Mouse (Mus musculus) erythroblast, embryonic 14.5 days (primary cell): ENCODE data around the gene Galnt2. TPM values are rescaled to one million over a fixed set of nuclear protein-coding genes. Genes with fewer than 3 reads are reported as not detected.

Source experiments
- H3K27me3 ChIP-seq: 2 replicates; pipeline ENCODE4 v1.6.1; 2012; ENCODE audit warnings: inconsistent platforms; ENCODE audit not compliant: control insufficient read depth
- H3K36me3 ChIP-seq: 2 replicates; pipeline ENCODE4 v1.6.1; 2012; ENCODE audit warnings: mild to moderate bottlenecking, inconsistent platforms; ENCODE audit not compliant: control insufficient read depth
- H3K4me1 ChIP-seq: 2 replicates; pipeline ENCODE4 v1.6.1; 2012; ENCODE audit warnings: inconsistent platforms; ENCODE audit not compliant: control insufficient read depth
- H3K4me3 ChIP-seq: replicated peaks from 2 replicates; pipeline ENCODE3; 2012; ENCODE audit warnings: moderate library complexity, mild to moderate bottlenecking, inconsistent platforms
- H3K9me3 ChIP-seq: 2 replicates; pipeline ENCODE4 v1.6.1; 2012; ENCODE audit warnings: low read length, inconsistent platforms, mixed read lengths; ENCODE audit not compliant: control insufficient read depth
- GATA1 ChIP-seq: IDR thresholded peaks from 2 replicates; pipeline ENCODE4 v1.6.1; 2012; ENCODE audit warnings: low read length, inconsistent platforms, mixed read lengths
- TAL1 ChIP-seq: IDR thresholded peaks from 3 replicates; pipeline ENCODE4 v1.6.1; 2012; ENCODE audit warnings: low read length, inconsistent platforms, mixed read lengths
- polyA plus RNA-seq: library from polyadenylated mRNA; stranded (reverse); fragments of >175 nt; gene quantifications from 2 replicates; pipeline ENCODE4 v1.2.3, GENCODE M21; 2012

Galnt2 gene
- polyA plus RNA-seq, 1 experiment, result 6.7 TPM

- Histone ChIP-seq H3K4me1 (peaks cover 41% of the 10 kb centered on the region), H3K36me3 (peaks cover 55% of the 10 kb centered on the region), H3K27me3 (no peaks in the 10 kb centered on the region), H3K4me3 (no peak overlapping the region), H3K9me3 (peaks cover 13% of the 10 kb centered on the region)
- no peak for TF ChIP-seq GATA1
- no peak for TF ChIP-seq TAL1
Observed at GRCm38 (mm10) chr8:124247581-124247980, 16.4 kb downstream of the Galnt2 start.

GRCm38 (mm10) chr8:124248688-124249087, 17.5 kb downstream of the Galnt2 start:
- peaks cover 48% of the 10 kb centered on the region for H3K36me3 ChIP-seq

GRCm38 (mm10) chr8:124250255-124250654, 19.1 kb downstream of the Galnt2 start:
- Histone ChIP-seq H3K9me3 (no peaks in the 10 kb centered on the region), H3K36me3 (peaks cover 32% of the 10 kb centered on the region), H3K27me3 (no peaks in the 10 kb centered on the region), H3K4me1 (peaks cover 42% of the 10 kb centered on the region), H3K4me3 (peak overlapping the region; percentile 5)
- TF ChIP-seq GATA1 (no peak), TAL1 (no peak)

More at GRCm38 (mm10) chr8:124248688-124249087, 17.5 kb downstream of the Galnt2 start:
- Histone ChIP-seq H3K4me1 (peaks cover 42% of the 10 kb centered on the region), H3K4me3 (no peak overlapping the region), H3K27me3 (no peaks in the 10 kb centered on the region), H3K9me3 (peaks cover 8% of the 10 kb centered on the region)
- TF ChIP-seq GATA1, result no peak
- TF ChIP-seq TAL1, result no peak

GRCm38 (mm10) chr8:124250785-124251184, 19.6 kb downstream of the Galnt2 start:
- peaks cover 42% of the 10 kb centered on the region for H3K4me1 ChIP-seq

GRCm38 (mm10) chr8:124252533-124252950, 21.4 kb downstream of the Galnt2 start:
- no peaks in the 10 kb centered on the region for H3K27me3 ChIP-seq
- peaks cover 12% of the 10 kb centered on the region for H3K36me3 ChIP-seq
- no peak for TF ChIP-seq GATA1
- no peak for TF ChIP-seq TAL1
- H3K4me3 ChIP-seq, result no peak overlapping the region
- no peaks in the 10 kb centered on the region for H3K9me3 ChIP-seq
- H3K4me1 ChIP-seq, result peaks cover 35% of the 10 kb centered on the region

More at GRCm38 (mm10) chr8:124250785-124251184, 19.6 kb downstream of the Galnt2 start:
- Histone ChIP-seq H3K4me3 (no peak overlapping the region), H3K9me3 (no peaks in the 10 kb centered on the region), H3K27me3 (no peaks in the 10 kb centered on the region), H3K36me3 (peaks cover 27% of the 10 kb centered on the region)
- TF ChIP-seq TAL1 (no peak), GATA1 (no peak)

GRCm38 (mm10) chr8:124253939-124254338, 22.7 kb downstream of the Galnt2 start:
- TF ChIP-seq TAL1 (no peak), GATA1 (no peak)
- Histone ChIP-seq H3K27me3 (no peaks in the 10 kb centered on the region), H3K4me3 (no peak overlapping the region), H3K9me3 (no peaks in the 10 kb centered on the region), H3K36me3 (peaks cover 2% of the 10 kb centered on the region; the same call in 1 of the 2 replicates), H3K4me1 (peaks cover 23% of the 10 kb centered on the region)

- no peak for TF ChIP-seq TAL1
- TF ChIP-seq GATA1, result no peak
- Histone ChIP-seq H3K4me1 (peaks cover 5% of the 10 kb centered on the region; the same call in 1 of the 2 replicates), H3K4me3 (no peak overlapping the region), H3K9me3 (no peaks in the 10 kb centered on the region), H3K27me3 (no peaks in the 10 kb centered on the region), H3K36me3 (peaks cover 5% of the 10 kb centered on the region; the same call in 1 of the 2 replicates)
Observed at GRCm38 (mm10) chr8:124256841-124257240, 25.6 kb downstream of the Galnt2 start.

- Histone ChIP-seq H3K36me3 (peaks cover 5% of the 10 kb centered on the region; the same call in 1 of the 2 replicates), H3K4me3 (no peak overlapping the region), H3K4me1 (peaks cover 4% of the 10 kb centered on the region; the same call in 1 of the 2 replicates), H3K27me3 (no peaks in the 10 kb centered on the region), H3K9me3 (no peaks in the 10 kb centered on the region)
- TF ChIP-seq TAL1 (no peak), GATA1 (no peak)
Observed at GRCm38 (mm10) chr8:124257363-124257762, 26.2 kb downstream of the Galnt2 start.

GRCm38 (mm10) chr8:124259146-124259545, 28.0 kb downstream of the Galnt2 start:
- TF ChIP-seq TAL1 (no peak), GATA1 (no peak)
- Histone ChIP-seq H3K9me3 (no peaks in the 10 kb centered on the region), H3K36me3 (peaks cover 5% of the 10 kb centered on the region; the same call in 1 of the 2 replicates)

GRCm38 (mm10) chr8:124259925-124260324, 28.7 kb downstream of the Galnt2 start:
- peaks cover 8% of the 10 kb centered on the region for H3K36me3 ChIP-seq
- H3K4me1 ChIP-seq, result peaks cover 9% of the 10 kb centered on the region
- TF ChIP-seq TAL1, result no peak
- H3K9me3 ChIP-seq, result no peaks in the 10 kb centered on the region
- no peaks in the 10 kb centered on the region for H3K27me3 ChIP-seq
- no peak overlapping the region for H3K4me3 ChIP-seq

More at GRCm38 (mm10) chr8:124259146-124259545, 28.0 kb downstream of the Galnt2 start:
- Histone ChIP-seq H3K27me3 (no peaks in the 10 kb centered on the region), H3K4me1 (peaks cover 2% of the 10 kb centered on the region; the same call in 1 of the 2 replicates), H3K4me3 (no peak overlapping the region)
